Mouse (Mus musculus): ENCODE measurements at regions not wholly inside any gene's neighbourhood (a gene's known extent, or its start where the extent isn't known, plus 50 kb on each side); places are given as distances from the start of the nearest gene placed in this dataset.

GRCm38 (mm10) chr13:110450526-110450925, 55.7 kb downstream of the Plk2 start:
- DNase-seq (ENCODE audit: low spot score) (no peak), ATAC-seq (replicated peaks; ENCODE audit: low FRiP score, low TSS enrichment, low read depth) (no peak)
- no peaks in the 10 kb centered on the region for H3K27me3 ChIP-seq (replicated peaks; ENCODE audit: control insufficient read depth, insufficient read depth, low read length)
- no peak overlapping the region for H3K27ac ChIP-seq (ENCODE audit: low read depth)
- 47% methylated on average over 1 of the region's 1 CpGs for WGBS
- no peak overlapping the region for H3K9ac ChIP-seq (ENCODE audit: low read length)
- H3K4me1 ChIP-seq (replicated peaks; ENCODE audit: control insufficient read depth, insufficient read depth, low read length): no peaks in the 10 kb centered on the region; the same call in 1 of the 2 replicates
- no peaks in the 10 kb centered on the region for H3K9me3 ChIP-seq (ENCODE audit: control insufficient read depth, low read length)
- H3K36me3 ChIP-seq (ENCODE audit: control insufficient read depth, insufficient read depth, low read length): no peaks in the 10 kb centered on the region
- no peak overlapping the region for H3K4me3 ChIP-seq (ENCODE audit: low read depth, low read length)
- H3K4me2 ChIP-seq (ENCODE audit: low read length): no peak overlapping the region

- no peaks in the 10 kb centered on the region for H3K9me3 ChIP-seq (ENCODE audit: control insufficient read depth, low read length)
- H3K27me3 ChIP-seq (replicated peaks; ENCODE audit: control insufficient read depth, insufficient read depth, low read length): no peaks in the 10 kb centered on the region
- no peak overlapping the region for H3K27ac ChIP-seq (ENCODE audit: low read depth)
- no peak overlapping the region for H3K9ac ChIP-seq (ENCODE audit: low read length)
- 74% methylated on average over 6 of the region's 6 CpGs for WGBS
- H3K4me3 ChIP-seq (ENCODE audit: low read depth, low read length): no peak overlapping the region
- no peak overlapping the region for H3K4me2 ChIP-seq (ENCODE audit: low read length)
- no peaks in the 10 kb centered on the region for H3K36me3 ChIP-seq (ENCODE audit: control insufficient read depth, insufficient read depth, low read length)
- H3K4me1 ChIP-seq (replicated peaks; ENCODE audit: control insufficient read depth, insufficient read depth, low read length): no peaks in the 10 kb centered on the region; the same call in 1 of the 2 replicates
- DNase-seq (ENCODE audit: low spot score) (no peak), ATAC-seq (replicated peaks; ENCODE audit: low FRiP score, low TSS enrichment, low read depth) (no peak)
Observed at GRCm38 (mm10) chr13:110452009-110452525, 57.2 kb downstream of the Plk2 start.

GRCm38 (mm10) chr13:110455085-110455484, 60.2 kb downstream of the Plk2 start:
- ATAC-seq (replicated peaks; ENCODE audit: low FRiP score, low TSS enrichment, low read depth) (no peak), DNase-seq (ENCODE audit: low spot score) (no peak)
- H3K27ac ChIP-seq (ENCODE audit: low read depth): no peak overlapping the region
- H3K9me3 ChIP-seq (ENCODE audit: control insufficient read depth, low read length): no peaks in the 10 kb centered on the region
- H3K36me3 ChIP-seq (ENCODE audit: control insufficient read depth, insufficient read depth, low read length): no peaks in the 10 kb centered on the region
- no peaks in the 10 kb centered on the region; the same call in 1 of the 2 replicates for H3K4me1 ChIP-seq (replicated peaks; ENCODE audit: control insufficient read depth, insufficient read depth, low read length)
- WGBS: 55% methylated on average over 4 of the region's 4 CpGs
- no peak overlapping the region for H3K9ac ChIP-seq (ENCODE audit: low read length)
- H3K4me3 ChIP-seq (ENCODE audit: low read depth, low read length): no peak overlapping the region
- H3K4me2 ChIP-seq (ENCODE audit: low read length): no peak overlapping the region
- no peaks in the 10 kb centered on the region for H3K27me3 ChIP-seq (replicated peaks; ENCODE audit: control insufficient read depth, insufficient read depth, low read length)

GRCm38 (mm10) chr13:110455569-110456196, 60.8 kb downstream of the Plk2 start:
- Histone ChIP-seq H3K4me3 (ENCODE audit: low read depth, low read length) (no peak overlapping the region), H3K4me2 (ENCODE audit: low read length) (no peak overlapping the region), H3K27me3 (replicated peaks; ENCODE audit: control insufficient read depth, insufficient read depth, low read length) (no peaks in the 10 kb centered on the region), H3K4me1 (replicated peaks; ENCODE audit: control insufficient read depth, insufficient read depth, low read length) (no peaks in the 10 kb centered on the region; the same call in 1 of the 2 replicates), H3K9me3 (ENCODE audit: control insufficient read depth, low read length) (no peaks in the 10 kb centered on the region), H3K9ac (ENCODE audit: low read length) (no peak overlapping the region), H3K27ac (ENCODE audit: low read depth) (no peak overlapping the region), H3K36me3 (ENCODE audit: control insufficient read depth, insufficient read depth, low read length) (no peaks in the 10 kb centered on the region)
- WGBS: 54% methylated on average over 5 of the region's 5 CpGs
- DNase-seq (ENCODE audit: low spot score): no peak
- ATAC-seq (replicated peaks; ENCODE audit: low FRiP score, low TSS enrichment, low read depth): 0 out of 2 replicates have a peak, but pooled peaks have one; percentile 34

- Histone ChIP-seq H3K9me3 (ENCODE audit: control insufficient read depth, low read length) (no peaks in the 10 kb centered on the region), H3K27me3 (replicated peaks; ENCODE audit: control insufficient read depth, insufficient read depth, low read length) (no peaks in the 10 kb centered on the region), H3K4me2 (ENCODE audit: low read length) (no peak overlapping the region), H3K4me1 (replicated peaks; ENCODE audit: control insufficient read depth, insufficient read depth, low read length) (no peaks in the 10 kb centered on the region; the same call in 1 of the 2 replicates), H3K27ac (ENCODE audit: low read depth) (no peak overlapping the region), H3K4me3 (ENCODE audit: low read depth, low read length) (no peak overlapping the region), H3K36me3 (ENCODE audit: control insufficient read depth, insufficient read depth, low read length) (no peaks in the 10 kb centered on the region), H3K9ac (ENCODE audit: low read length) (no peak overlapping the region)
- no peak for DNase-seq (ENCODE audit: low spot score)
- WGBS: 34% methylated on average over 4 of the region's 4 CpGs
- no peak for ATAC-seq (replicated peaks; ENCODE audit: low FRiP score, low TSS enrichment, low read depth)
Observed at GRCm38 (mm10) chr13:110458701-110459100, 63.9 kb downstream of the Plk2 start.

GRCm38 (mm10) chr13:110461581-110461980, 66.7 kb downstream of the Plk2 start:
- H3K9me3 ChIP-seq (ENCODE audit: control insufficient read depth, low read length): no peaks in the 10 kb centered on the region
- no peak overlapping the region for H3K4me3 ChIP-seq (ENCODE audit: low read depth, low read length)
- DNase-seq (ENCODE audit: low spot score) (no peak), ATAC-seq (replicated peaks; ENCODE audit: low FRiP score, low TSS enrichment, low read depth) (no peak)
- no peak overlapping the region for H3K27ac ChIP-seq (ENCODE audit: low read depth)
- H3K4me2 ChIP-seq (ENCODE audit: low read length): no peak overlapping the region
- no peak overlapping the region for H3K9ac ChIP-seq (ENCODE audit: low read length)
- H3K4me1 ChIP-seq (replicated peaks; ENCODE audit: control insufficient read depth, insufficient read depth, low read length): no peaks in the 10 kb centered on the region
- H3K36me3 ChIP-seq (ENCODE audit: control insufficient read depth, insufficient read depth, low read length): no peaks in the 10 kb centered on the region
- WGBS: 52% methylated on average over 13 of the region's 13 CpGs
- no peaks in the 10 kb centered on the region for H3K27me3 ChIP-seq (replicated peaks; ENCODE audit: control insufficient read depth, insufficient read depth, low read length)

GRCm38 (mm10) chr13:110471526-110471925, 76.7 kb downstream of the Plk2 start:
- DNase-seq (ENCODE audit: low spot score) (no peak), ATAC-seq (replicated peaks; ENCODE audit: low FRiP score, low TSS enrichment, low read depth) (no peak)
- no peaks in the 10 kb centered on the region for H3K36me3 ChIP-seq (ENCODE audit: control insufficient read depth, insufficient read depth, low read length)
- no peak overlapping the region for H3K4me3 ChIP-seq (ENCODE audit: low read depth, low read length)
- no peaks in the 10 kb centered on the region for H3K27me3 ChIP-seq (replicated peaks; ENCODE audit: control insufficient read depth, insufficient read depth, low read length)
- no peak overlapping the region for H3K27ac ChIP-seq (ENCODE audit: low read depth)
- H3K4me1 ChIP-seq (replicated peaks; ENCODE audit: control insufficient read depth, insufficient read depth, low read length): no peaks in the 10 kb centered on the region
- 53% methylated on average over 4 of the region's 4 CpGs for WGBS
- no peaks in the 10 kb centered on the region for H3K9me3 ChIP-seq (ENCODE audit: control insufficient read depth, low read length)
- no peak overlapping the region for H3K4me2 ChIP-seq (ENCODE audit: low read length)
- H3K9ac ChIP-seq (ENCODE audit: low read length): no peak overlapping the region

- Histone ChIP-seq H3K4me3 (ENCODE audit: low read depth, low read length) (no peak overlapping the region), H3K27me3 (replicated peaks; ENCODE audit: control insufficient read depth, insufficient read depth, low read length) (no peaks in the 10 kb centered on the region), H3K4me2 (ENCODE audit: low read length) (no peak overlapping the region), H3K36me3 (ENCODE audit: control insufficient read depth, insufficient read depth, low read length) (no peaks in the 10 kb centered on the region), H3K9me3 (ENCODE audit: control insufficient read depth, low read length) (no peaks in the 10 kb centered on the region), H3K27ac (ENCODE audit: low read depth) (no peak overlapping the region), H3K9ac (ENCODE audit: low read length) (no peak overlapping the region), H3K4me1 (replicated peaks; ENCODE audit: control insufficient read depth, insufficient read depth, low read length) (no peaks in the 10 kb centered on the region)
- no peak for DNase-seq (ENCODE audit: low spot score)
- ATAC-seq (replicated peaks; ENCODE audit: low FRiP score, low TSS enrichment, low read depth): no peak
- WGBS: 94% methylated on average over 5 of the region's 5 CpGs
Observed at GRCm38 (mm10) chr13:110477709-110478108, 82.9 kb downstream of the Plk2 start.

GRCm38 (mm10) chr13:110484358-110484940, 89.6 kb downstream of the Plk2 start:
- DNase-seq (ENCODE audit: low spot score): no peak
- Histone ChIP-seq H3K4me1 (replicated peaks; ENCODE audit: control insufficient read depth, insufficient read depth, low read length) (no peaks in the 10 kb centered on the region), H3K36me3 (ENCODE audit: control insufficient read depth, insufficient read depth, low read length) (no peaks in the 10 kb centered on the region), H3K4me2 (ENCODE audit: low read length) (no peak overlapping the region), H3K9ac (ENCODE audit: low read length) (no peak overlapping the region), H3K4me3 (ENCODE audit: low read depth, low read length) (no peak overlapping the region), H3K27me3 (replicated peaks; ENCODE audit: control insufficient read depth, insufficient read depth, low read length) (no peaks in the 10 kb centered on the region), H3K9me3 (ENCODE audit: control insufficient read depth, low read length) (no peaks in the 10 kb centered on the region), H3K27ac (ENCODE audit: low read depth) (no peak overlapping the region)
- no peak for ATAC-seq (replicated peaks; ENCODE audit: low FRiP score, low TSS enrichment, low read depth)
- 86% methylated on average over 5 of the region's 6 CpGs for WGBS
